Mouse (Mus musculus) c-Kit-positive CD71-positive TER-119-negative erythroid progenitor cells, embryonic 14.5 days (primary cell): ENCODE data around the gene Higd1c.
"Not testable (repeated sequence)": the region's sequence is repeated elsewhere in the genome, so short reads cannot be mapped to it uniquely, and the experiment has no call there.

Experiments used
- DNase-seq: peaks from one replicate; pipeline ENCODE4 v3.0.0-alpha.2; 2013; ENCODE audit warnings: low read depth

Gene Higd1c

DNA sequence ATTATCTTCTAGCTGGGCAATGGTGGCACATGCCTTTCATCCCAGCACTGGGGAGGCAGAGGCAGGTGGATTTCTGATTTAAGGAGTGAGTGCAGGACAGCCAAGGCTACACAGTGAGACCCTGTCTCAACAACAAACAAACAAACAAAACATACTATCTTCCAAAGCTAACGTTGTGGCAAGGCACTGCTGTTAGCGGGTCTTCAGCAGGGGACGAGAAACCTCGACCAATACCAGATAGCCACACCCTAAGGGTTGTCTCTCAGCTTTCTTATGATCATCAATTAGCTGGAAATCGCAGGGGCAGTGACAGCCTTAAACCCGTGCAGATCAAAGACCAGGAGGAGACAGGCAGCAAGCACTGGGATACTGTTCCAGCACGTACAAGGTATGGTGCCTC is at the start of gene Higd1c:
Gene Higd1c, plus strand, starts transcription at position 301 of the 400 bp plus-strand sequence.
- DNase-seq, result no peak

DNA sequence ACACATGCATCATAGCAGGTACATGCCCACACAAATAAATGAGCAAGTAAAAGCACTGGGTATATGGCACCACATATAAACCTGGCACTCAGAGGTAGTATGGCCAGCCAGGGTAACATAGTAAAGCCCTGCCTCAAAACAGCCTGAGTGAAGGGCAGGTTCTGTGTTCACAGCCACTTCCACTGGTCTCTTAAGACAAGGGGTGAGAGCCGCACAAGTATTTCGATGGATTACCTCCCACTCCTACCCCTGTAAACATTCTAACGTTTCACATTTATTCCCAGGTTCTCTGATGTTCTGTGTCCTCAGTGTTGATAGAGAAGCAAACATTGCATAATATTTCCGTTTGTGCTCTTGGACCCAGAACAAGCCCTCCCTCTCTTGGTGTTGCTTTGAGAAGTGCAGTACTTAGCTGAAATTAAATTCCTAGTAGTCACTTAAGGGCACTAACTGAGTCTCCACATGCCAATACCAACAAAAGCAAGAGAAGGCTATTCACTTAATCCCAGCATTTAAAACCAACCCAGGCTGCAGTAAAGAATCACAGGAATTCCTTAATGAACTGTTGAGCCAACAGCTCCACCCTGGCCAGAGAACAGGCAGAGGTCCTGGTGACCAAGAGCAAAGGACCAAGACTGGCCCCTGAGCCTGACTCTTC is 46.2 kb upstream of the Higd1c start:
- DNase-seq, result not testable (repeated sequence)

DNA sequence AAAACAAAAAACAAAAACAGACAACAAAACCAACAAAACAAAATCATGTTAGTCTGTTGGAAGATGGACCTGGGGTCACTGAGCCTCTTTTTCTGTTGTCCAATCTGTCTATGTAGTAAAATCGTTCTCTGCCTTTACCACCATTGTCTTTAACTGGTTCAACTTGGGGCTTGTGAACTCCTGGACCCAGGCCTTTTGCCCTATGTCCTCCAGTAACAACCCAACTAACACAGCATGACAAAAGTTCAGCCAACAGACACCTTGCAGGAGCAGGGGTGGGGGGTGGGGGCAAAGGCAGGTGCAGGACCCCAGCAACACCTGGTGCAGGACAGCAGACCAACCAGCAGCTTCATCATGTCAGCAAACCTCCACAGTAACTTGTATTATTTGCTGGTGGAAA is 44.5 kb upstream of the Higd1c start:
- no peak for DNase-seq

DNA sequence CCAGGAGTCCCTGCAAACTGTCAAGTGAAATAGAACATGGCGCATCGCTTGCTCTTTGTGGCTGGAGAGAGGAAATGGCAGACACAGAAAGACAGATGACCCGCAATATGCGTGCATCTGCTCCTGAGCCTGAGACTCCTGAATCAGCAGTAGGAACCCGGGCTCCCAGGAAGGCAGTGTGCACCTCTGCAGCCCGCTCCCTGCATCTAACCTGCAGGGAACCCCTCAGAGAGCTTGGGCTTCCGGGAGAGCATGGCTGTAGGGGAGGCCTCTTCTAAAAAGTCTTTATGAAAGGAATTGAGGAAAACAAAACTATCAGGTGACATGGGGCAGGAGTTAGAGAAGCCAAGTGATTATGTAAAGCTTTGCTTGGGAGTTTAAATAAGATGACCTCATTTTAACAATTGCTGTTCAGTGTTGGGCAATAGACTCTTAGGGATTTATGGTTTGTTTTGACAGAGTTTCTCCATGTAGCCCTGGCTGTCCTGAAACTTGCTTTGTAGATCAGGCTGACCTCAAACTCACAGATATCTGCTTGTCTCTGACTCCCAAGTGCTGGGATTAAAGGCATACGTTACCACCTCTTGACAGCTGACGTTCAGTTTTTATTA is 43.9 kb upstream of the Higd1c start:
- DNase-seq, result no peak

DNA sequence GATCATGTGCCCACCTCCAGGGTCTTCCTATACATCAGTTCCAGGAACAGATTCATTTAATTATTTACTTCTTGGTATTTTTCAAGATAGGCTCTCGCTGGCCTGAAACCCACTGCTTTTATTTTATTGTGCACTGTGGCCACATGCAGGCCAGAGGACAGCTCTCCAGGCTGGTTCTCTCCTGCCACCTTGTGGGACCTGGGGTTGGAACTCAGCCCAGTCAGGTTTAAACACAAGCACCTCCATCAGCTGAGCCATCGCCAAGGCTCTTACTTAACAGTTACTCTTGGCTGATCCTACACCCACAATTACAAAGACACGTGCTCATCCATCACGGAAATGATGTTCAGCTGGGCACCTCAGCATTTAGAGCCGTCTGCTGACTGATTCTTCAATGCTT is 43.2 kb upstream of the Higd1c start:
- no peak for DNase-seq

DNA sequence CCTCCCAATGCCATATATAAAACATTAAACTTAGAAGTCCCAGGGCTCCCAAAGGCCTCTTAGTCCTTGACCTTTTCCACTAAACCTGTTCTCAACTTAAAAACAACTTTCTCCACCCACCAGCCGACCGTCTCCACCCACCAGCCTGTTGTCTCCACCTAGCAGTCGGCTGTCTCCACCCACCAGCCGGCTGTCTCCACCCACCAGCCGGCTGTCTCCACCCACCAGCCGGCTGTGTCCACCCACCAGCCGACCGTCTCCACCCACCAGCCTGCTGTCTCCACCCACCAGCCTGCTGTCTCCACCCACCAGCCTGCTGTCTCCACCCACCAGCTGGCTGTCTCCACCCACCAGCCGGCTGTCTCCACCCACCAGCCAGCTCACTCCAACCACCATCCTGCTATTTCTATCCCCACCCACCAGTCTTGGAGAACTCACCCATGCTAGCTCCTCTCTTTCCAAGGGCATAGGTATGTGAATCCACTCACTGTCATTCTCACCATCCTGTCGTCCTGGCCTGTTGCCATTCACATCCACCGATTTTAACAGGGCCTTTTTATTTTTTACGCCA is 40.2 kb upstream of the Higd1c start:
- DNase-seq, result no peak

DNA sequence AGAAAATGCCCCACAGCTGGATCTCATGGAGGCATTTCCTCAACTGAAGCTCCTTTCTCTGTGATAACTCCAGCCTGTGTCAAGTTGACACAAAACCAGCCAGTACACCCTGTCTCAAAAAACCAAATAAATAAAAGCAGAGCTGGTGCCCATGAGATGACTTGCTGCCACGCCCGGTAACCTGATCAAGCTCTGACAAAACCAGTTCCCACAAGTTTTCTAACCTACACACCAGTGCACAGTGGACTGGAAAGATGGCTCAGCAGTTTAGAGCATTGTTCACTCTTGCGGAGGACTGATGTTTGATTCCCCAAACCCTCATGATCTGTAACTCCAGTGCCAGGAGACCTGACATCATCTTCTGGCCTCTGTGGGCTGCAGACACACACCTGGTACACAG is 39.1 kb upstream of the Higd1c start:
- DNase-seq, result no peak

DNA sequence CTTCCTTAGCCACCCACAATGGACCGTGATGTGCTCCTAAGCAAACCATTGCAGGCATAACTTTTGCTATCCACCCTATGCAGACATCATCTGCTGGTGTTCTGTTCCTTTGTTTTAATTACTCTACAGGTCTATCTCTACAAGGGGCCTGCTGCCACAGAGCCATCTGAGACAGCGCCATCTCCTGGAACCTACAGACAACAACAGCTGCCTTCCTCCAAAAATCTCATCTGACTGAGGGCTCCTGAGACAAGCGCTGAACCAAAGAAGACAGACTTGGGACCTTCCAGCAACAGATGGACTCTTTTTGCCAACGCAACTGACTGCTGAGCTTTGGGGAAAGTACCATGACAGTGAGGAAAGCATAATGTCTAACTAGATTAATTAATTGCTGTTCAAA is 36.3 kb upstream of the Higd1c start:
- DNase-seq, result not testable (repeated sequence)

DNA sequence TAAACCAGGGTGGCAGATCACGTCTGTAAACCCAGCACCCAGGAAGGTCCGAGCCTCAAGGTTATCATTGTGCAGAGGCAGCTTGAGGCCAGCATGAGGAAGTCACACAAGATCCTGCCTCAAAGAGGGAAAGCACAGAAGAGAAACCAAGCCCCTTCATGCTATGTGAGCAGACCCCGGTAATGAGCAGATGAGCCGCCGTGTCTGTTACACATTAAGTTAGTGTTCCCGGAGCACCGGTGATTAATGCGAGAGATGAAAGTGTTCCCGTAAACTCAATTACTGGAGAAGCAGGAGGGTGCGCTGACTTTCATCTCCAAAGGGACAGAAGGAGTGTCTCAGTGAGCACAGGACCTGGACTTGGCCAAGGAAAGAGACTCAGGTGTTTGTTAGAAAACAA is 35.0 kb upstream of the Higd1c start:
- not testable (repeated sequence) for DNase-seq

DNA sequence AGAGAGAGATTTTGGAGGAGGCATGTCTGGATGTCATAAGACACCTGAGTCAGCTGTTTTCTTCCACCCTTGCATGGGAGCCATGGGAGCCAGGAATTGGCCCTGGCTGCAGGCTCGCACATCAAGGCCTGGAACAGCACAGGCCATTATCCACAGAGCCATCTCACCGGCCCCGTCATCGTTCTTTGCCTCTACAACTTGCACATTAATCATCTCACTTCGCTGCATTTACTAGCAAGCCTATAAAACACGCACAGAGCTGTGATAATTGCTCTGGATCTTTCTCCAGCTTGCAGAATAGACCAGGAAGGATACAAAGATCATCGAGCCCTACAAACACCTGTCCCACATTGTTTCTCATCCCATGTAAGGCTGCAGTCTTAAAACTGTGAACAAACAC is 33.6 kb upstream of the Higd1c start:
- no peak for DNase-seq

DNA sequence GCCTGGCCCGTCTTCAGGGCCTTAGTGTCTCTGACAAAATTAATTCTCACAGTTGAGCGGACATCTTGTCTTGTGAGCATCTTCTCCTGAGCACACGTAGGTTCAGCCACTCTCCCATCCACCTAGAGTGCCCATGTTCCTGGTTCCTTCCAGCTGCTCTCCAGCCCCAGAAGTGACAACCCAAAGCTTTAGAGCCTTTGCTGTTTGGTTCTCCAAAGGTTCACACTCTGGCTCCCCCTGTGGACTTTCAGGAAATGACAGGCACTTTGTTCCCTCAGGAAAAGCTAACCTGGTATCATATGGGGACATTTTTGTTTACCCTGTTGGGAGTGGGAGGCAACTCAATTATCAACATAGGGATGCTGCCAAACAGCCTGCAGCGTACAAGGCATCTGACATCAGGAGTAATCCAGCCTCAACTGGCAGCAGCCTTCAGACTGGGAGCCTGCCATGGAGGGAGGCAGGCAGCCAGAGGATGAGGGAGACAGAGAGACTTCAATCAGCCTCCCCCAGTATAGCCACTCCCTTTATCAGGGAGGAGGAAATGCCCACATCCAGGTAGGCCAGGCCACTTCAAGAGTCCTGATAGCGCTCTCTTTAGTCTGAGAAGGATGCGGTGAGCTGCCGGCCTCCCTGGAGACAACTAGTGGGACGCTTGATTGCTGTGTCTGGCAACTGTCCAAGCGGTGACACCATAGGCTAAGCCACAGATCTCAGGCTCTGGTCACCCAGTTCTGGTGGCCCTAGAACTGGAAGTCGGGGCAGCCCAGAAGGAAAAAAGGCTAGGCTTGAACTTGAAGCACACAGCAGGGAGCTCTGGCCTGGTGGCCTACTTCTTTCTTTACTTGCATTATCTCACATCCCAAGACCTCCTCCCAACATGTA is 32.0 kb upstream of the Higd1c start:
- not testable (repeated sequence) for DNase-seq

DNA sequence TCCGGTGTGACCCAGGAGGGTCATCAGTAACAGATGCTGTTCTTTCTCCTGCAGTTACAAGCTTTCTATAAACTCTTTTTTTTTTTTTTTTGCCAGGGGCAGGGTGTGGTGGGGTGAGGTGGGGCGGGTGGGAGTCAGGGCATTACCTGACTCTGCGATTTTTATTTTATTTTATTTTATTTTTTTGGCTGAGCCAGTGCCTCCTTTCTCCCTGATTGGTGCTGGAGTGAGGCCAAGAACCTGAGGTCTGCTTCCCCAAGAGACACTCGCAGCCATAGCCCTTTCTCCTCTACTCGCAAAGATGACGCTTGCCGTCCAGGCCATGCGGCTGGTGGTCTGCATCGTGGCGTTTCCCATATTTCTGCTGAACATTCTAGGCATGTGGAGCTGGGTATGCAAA is 29.7 kb upstream of the Higd1c start, which contains the start of gene Mettl7a3:
Gene Mettl7a3, plus strand, starts transcription at position 301 of the 400 bp plus-strand sequence.
- DNase-seq, result no peak

DNA sequence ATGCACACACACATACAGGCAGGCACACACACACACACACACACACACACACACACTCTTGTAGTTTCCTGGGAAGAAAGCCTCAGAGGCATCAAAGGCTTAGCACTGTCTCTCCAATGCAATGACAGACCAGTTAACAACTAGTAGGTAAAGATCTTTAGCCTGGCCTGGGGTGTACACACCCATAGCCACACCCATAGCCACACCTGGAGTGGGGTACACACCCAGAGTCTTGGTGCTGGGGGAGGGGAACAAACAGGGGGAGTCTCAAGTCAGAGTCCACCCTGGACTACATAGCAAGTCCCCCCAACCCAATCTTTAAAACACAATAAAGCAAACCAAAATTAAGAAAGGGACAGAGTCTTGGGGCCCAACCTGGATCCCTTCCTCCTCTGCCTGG is 27.0 kb upstream of the Higd1c start:
- DNase-seq, result not testable (repeated sequence)

DNA sequence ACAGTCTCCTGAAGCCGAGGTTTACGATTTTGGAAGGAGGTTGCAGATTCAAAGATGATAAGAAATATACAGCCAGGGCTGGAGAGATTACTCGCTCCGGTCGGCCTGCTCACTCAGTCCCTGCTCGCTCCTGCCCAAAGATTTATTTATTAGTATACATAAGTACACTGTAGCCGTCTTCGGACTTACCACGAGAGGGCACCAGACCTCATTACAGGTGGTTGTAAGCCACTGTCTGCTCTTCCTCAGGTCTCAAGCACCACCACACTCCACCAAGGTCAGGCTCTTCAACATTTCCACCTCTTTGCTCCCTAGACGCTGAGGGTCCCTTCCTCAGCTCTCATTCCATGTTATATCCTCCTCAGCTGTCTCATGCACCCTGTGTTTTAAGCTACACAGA is 26.5 kb upstream of the Higd1c start:
- not testable (repeated sequence) for DNase-seq

DNA sequence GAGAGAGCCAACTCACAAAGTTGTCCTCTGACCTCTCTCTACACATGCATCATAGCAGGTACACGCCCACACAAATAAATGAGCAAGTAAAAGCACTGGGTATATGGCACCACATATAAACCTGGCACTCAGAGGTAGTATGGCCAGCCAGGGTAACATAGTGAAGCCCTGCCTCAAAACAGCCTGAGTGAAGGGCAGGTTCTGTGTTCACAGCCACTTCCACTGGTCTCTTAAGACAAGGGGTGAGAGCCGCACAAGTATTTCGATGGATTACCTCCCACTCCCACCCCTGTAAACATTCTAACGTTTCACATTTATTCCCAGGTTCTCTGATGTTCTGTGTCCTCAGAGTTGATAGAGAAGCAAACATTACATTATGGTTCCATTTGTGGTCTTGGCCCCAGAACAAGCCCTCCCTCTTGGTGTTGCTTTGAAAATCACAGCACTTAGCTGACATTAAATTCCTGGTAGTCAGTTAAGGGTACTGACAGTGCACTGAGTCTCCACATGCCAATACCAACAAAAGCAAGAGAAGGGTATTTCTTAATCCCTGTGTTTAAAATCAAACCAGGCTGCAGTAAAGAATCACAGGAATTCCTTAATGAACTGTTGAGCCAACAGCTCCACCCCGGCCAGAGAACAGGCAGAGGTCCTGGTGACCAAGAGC is 22.9 kb upstream of the Higd1c start:
- not testable (repeated sequence) for DNase-seq

DNA sequence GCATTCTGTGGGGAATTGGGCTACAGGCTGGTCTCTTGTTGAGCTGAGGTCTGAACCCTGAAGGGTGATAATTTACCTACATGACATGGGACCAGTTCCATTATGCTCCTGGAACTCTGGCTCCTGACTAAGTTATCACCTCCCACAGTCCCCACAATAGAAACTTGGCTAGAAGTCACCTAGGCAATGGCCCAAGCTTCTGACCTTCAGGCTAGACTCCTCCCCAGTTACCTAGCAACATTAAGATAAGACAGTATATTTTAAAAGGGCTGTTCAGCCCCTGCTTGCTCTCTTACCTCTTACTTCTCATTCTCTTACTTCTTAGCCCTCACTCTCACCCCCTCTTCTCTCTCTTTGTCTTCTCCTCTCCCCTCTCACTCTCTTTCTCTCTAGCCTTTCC is 18.9 kb upstream of the Higd1c start:
- no peak for DNase-seq

DNA sequence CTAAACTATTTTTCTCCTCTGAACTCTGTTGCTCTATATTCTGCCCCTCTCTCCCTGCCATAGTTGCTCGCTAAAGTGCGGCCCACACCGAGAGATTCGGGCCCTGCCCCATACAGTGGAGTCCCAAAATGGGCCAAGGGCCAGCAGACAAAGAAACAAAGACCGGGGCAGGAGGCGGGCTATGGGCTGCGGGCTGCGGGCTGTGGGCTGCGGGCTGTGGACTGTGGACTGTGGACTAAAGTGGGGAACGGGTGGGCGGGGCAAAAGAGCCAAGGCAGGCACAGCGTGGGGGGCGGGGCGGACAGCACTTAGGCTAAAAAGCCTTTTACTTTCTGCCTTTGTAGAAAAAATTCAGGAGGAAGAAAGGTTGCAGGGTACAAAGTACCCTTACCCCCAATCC is 17.6 kb upstream of the Higd1c start:
- DNase-seq, result no peak

DNA sequence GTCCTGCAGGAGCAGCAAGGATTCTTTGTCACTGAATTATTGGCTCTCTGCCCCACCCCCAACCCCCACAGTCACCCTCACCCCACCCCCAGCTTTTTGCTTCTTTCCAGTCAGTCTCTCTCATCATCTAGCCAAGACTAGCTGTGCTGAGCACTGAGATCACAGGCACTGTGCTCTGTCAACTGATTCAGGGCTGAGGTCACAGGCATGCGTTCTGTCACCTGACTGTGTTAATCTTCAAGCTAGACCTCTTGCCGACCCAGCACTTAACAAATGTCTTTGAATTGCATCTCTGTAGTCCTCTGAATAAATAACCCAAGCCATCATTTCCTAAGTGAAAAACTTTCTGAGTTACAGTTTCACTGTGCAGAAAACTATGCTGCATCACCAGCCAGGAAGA is 14.8 kb upstream of the Higd1c start:
- no peak for DNase-seq

DNA sequence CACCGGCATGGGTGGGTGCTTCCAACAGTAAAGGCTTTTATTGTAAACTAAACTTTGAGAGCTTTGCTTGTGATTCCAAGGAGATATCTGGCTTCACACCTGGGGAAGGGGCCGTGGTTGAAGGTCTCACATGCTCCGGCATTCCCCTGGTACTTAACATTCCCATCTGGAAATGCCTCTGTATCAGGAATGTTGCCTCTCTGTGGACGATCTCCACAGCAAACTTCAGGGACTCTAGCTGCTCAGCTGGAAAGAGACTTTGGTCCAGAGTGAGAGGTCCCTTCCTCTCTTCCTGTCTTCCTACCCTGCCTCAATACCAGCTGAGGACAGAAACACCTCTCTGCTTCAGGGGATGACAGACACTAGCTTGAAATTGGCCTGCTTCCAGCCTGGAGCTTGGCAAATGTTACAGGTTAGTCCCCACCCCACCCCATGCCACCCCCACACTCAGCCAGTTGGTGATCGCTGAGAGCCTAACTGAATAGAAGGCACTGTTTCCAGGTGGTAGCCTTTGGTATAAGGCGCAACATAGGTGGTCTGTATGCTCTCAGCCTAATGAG is 12.8 kb upstream of the Higd1c start:
- no peak for DNase-seq

DNA sequence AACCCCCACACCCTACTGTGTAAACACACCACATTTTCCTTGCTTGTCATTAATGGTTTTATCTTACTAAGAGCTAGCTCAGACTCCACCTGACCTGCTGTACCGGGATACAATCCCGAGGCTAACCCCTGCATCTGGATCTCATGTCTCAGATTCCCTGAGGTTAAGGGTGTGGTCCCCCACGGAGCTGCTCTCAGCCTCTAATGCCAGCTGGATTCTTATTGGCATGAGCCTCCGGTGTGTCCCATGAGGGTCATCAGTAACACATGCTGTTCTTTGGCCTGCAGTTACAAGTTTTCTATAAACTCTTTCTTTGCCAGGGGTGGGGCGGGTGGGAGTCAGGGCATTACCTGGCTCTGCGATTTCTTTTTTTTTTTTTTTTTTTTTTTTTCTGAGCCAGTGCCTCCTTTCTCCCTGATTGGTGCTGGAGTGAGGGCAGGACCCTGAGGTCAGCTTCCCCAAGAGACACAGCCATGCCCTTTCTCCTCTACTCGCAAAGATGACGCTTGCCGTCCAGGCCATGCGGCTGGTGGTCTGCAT is 11.6 kb upstream of the Higd1c start, which contains the start of the genes Methig1 and Mettl7a2:
Gene Methig1, plus strand, starts transcription at position 439 of the 540 bp plus-strand sequence.
Gene Mettl7a2, plus strand, starts transcription at position 490 of the 540 bp plus-strand sequence.
- DNase-seq, result no peak

DNA sequence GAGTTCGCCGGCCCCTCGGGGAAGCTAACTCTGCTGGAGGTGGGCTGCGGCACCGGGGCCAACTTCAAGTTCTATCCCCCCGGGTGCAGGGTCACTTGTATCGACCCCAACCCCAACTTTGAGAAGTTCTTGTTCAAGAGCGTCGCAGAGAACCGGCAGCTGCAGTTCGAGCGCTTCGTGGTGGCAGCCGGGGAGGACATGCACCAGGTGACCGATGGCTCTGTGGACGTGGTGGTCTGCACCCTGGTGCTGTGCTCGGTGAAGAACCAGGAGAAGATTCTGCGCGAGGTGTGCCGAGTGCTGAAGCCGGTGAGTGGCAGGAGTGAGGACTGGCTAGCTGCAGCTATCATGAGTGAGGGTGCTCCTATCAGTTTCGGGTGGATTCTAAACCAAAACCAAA is 10.9 kb upstream of the Higd1c start:
- not testable (repeated sequence) for DNase-seq
